Mouse (Mus musculus) limb, embryonic 10.5 days (tissue): ENCODE data around the gene Emid1. TPM values are rescaled to one million over a fixed set of nuclear protein-coding genes. Genes with fewer than 3 reads are reported as not detected.

Experiments used
- DNase-seq: peaks from one replicate; pipeline ENCODE4 v3.0.0-alpha.2; 2017; ENCODE audit warnings: low spot score
- H3K27ac ChIP-seq: fragments of 300-500 bp; sonication (generic); 2 replicates; pipeline ENCODE4 v1.5.1; 2016; ENCODE audit warnings: mild to moderate bottlenecking
- H3K27me3 ChIP-seq: fragments of 300-500 bp; sonication (generic); 2 replicates; pipeline ENCODE4 v1.6.1; 2016; ENCODE audit warnings: low read depth, mild to moderate bottlenecking; ENCODE audit not compliant: poor library complexity, severe bottlenecking
- H3K36me3 ChIP-seq: fragments of 300-500 bp; sonication (generic); 2 replicates; pipeline ENCODE4 v1.6.1; 2016; ENCODE audit warnings: mild to moderate bottlenecking, moderate library complexity
- H3K4me1 ChIP-seq: fragments of 300-500 bp; sonication (generic); 2 replicates; pipeline ENCODE4 v1.6.1; 2016
- H3K4me3 ChIP-seq: fragments of 300-500 bp; sonication (generic); 2 replicates; pipeline ENCODE4 v1.5.1; 2016; ENCODE audit warnings: mild to moderate bottlenecking, moderate library complexity
- H3K9me3 ChIP-seq: fragments of 300-500 bp; sonication (generic); replicated peaks from 2 replicates; pipeline ENCODE4 v1.6.1; 2016; ENCODE audit warnings: mild to moderate bottlenecking
- WGBS: fragments of 180-500 bp; shearing (Covaris S2); methylation state at CpG from one replicate; pipeline ENCODE4 v1.1.7; 2016; 5-methylcytosine and 5-hydroxymethylcytosine counted together
- polyA plus RNA-seq: library from polyadenylated mRNA; unstranded; fragments of >200 nt; fragmentation: Nextera tagmentation; extraction: Ambion mirVana; gene quantifications from 2 replicates; pipeline ENCODE4 v1.2.1, GENCODE M21; 2016

Emid1 gene
- polyA plus RNA-seq, 1 experiment from 2014 or later = 12.3 TPM

DNA sequence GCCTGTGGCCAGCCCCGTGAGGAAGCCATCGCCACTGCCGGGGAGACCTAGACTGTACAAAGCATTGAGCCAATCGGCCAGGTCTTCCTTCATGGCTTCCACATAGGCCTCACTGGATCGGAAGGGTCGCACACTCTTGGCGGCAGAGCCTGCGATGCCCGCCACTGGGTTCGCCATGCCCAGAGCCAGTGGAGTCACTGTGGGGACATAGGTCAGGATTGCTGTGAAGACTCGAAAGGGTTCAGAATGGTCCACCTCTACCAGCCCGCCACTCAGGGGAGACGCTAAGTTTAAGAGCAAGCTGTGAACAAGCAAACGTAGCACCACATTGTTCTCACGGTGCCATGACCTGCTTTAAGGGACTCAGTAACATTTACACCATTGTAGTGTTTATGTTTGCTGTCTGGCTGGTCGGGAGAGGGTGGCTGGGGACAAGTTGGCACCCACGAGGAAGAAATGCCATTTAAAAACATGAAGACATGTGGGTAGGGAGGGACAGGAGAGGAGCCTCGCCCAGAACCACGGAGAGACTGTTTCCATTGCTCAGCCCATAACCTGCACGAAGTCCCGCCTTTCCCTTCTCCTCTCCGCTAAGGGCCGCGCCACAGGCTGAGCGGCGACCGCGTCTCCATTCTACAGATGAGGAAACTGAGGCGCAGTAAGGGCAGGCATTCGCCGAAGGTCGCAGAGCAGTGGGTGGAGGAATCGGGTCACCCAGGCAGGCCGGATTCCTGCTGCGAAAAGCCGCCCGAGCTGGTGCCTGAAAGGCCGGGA, 87.6 kb downstream of the Emid1 start:
- Histone ChIP-seq H3K9me3 (no peaks in the 10 kb centered on the region), H3K4me3 (peak overlapping the region; percentile 69), H3K36me3 (peaks cover 24% of the 10 kb centered on the region), H3K27me3 (peaks cover 54% of the 10 kb centered on the region), H3K27ac (peak overlapping the region; percentile 83), H3K4me1 (peaks cover 46% of the 10 kb centered on the region)
- 13% methylated on average over 38 of the region's 38 CpGs for WGBS
- DNase-seq = no peak

DNA sequence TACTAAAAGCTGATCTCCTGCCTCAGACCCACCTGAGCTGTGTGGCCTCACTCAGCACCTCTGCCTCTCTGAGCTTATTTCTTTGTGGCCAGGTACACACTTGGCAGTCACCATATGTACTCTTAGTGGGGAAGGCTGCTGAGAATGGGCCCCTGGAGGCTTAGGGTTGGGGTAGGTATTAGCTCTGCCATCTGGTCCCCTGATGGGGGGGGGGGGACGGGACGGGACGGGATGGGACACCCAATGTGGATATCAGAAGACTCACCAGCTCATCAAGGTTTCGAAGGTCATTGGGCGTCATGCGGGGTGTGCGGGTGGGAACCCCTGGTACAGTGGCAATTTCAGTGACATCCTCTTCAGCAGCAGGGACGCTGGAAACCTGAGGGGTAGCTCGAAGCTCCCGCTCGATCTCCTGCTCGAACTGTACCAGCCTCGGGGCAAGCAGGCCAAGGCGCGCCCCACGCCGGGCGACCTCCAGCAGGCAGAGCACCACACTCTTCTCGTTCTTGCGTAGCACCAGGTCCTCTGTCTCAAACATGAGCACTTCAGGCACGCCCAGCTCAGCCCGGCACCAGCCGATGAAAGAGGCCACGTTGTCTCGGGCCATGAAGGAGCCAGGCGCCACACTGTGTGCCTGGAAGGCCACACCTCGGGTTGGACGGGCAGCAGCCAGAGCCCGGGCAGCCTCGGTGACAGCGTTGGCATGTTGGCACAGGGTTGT, 88.3 kb downstream of the Emid1 start:
- H3K36me3 ChIP-seq = peaks cover 16% of the 10 kb centered on the region
- DNase-seq = no peak
- H3K9me3 ChIP-seq = no peaks in the 10 kb centered on the region
- peaks cover 54% of the 10 kb centered on the region for H3K4me1 ChIP-seq
- H3K27me3 ChIP-seq = peaks cover 62% of the 10 kb centered on the region
- peak overlapping the region; percentile 69 for H3K4me3 ChIP-seq
- H3K27ac ChIP-seq = 0 out of 2 replicates have a peak overlapping the region, but pooled peaks have one; percentile 83
- WGBS = 49% methylated on average over 31 of the region's 31 CpGs

DNA sequence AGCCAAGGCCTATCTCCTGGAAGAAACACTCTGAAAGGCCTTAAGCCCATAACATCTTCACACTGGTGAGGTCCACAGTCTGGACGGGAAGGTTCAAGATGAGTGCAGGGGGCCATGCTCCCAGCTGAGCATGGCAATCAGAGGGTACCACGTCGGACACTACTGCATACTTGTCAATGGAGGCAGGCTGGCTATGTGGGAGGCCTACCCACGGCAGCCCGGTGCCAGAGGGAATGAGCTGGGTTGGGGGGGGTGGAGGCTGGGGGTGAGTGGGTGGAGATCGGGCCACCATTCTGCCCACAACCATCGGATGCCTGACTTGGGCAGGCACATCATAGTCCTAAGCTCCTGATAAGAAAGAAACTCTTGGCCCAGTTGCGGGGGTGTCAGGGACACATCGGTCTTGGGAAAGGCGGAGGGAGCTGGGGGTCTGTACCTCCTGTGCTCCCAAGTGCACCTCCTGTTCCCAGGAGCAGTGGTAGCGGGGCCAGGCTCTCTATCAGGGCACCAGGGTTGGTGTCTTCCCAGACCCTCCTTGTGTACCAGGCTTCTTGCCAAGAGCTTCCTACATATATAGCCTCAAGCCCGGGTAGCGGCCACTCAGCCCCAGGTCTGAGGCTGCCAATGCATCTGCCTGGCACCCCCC, 89.1 kb downstream of the Emid1 start:
- Histone ChIP-seq H3K27me3 (peaks cover 69% of the 10 kb centered on the region), H3K4me3 (0 out of 2 replicates have a peak overlapping the region, but pooled peaks have one; percentile 50), H3K9me3 (no peaks in the 10 kb centered on the region), H3K36me3 (peaks cover 9% of the 10 kb centered on the region), H3K27ac (no peak overlapping the region), H3K4me1 (peaks cover 61% of the 10 kb centered on the region)
- 63% methylated on average over 13 of the region's 13 CpGs for WGBS
- no peak for DNase-seq

DNA sequence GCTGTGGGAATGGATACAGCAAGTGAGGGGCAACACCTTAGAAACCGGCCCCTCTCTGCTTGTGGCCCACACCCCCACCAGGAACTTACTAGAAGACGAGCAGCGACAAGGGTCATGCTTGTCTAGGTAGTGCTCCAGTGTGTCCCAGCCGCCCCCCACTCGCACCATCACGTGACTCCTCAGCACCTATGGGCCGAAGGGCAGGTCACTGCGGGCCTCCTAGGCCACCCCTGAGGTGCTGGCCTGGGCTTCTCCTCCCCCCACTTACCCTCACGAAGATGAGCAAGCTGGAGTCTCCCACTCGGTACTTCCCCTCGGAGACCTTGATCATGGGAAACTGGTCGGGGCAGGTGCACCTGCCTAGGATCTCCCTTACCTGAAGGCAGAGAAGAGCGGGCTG, 89.7 kb downstream of the Emid1 start:
- H3K27ac ChIP-seq = peak overlapping the region; percentile 61; the same call in 1 of the 2 replicates
- H3K9me3 ChIP-seq = no peaks in the 10 kb centered on the region
- no peak for DNase-seq
- peaks cover 67% of the 10 kb centered on the region for H3K4me1 ChIP-seq
- WGBS = 9% methylated on average over 13 of the region's 13 CpGs
- H3K27me3 ChIP-seq = peaks cover 76% of the 10 kb centered on the region
- peaks cover 4% of the 10 kb centered on the region; the same call in 1 of the 2 replicates for H3K36me3 ChIP-seq
- peak overlapping the region; percentile 50 for H3K4me3 ChIP-seq

DNA sequence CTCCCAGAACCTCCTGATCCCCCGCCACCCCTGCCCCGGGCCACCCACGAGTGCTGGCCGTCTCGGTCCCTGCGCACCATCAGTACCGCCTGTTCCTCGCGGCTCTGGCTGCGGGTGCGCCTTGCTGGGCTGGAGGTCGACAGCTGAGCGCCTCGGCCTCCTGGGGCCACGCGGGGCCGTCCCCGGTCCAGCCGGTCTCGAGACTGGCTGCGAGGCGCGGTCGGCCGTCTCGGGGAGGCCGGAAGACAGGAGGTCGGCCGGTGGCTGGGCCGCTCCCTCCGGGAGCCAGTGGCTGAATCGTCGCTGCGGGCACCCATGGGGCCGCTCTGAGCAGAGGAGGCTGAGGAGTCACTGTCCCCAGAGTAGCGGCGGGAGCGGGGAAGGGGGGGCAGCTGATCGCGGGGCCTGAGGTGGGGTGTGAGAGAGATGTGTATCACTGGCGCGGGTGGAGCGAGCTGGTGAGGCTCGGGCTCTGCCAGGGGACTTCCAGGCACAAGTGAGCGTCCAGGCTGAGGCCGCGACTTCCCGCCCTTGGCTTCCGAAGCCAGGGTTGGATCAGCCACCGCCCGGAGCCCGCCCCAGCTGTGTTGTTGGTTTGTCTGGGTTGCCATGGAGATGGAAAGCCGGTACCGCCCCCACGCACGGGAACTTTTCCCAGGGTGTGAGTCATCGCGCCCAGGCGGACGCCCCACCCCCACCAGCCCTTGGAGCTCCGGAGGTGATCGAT, 90.5 kb downstream of the Emid1 start:
- H3K4me1 ChIP-seq = peaks cover 71% of the 10 kb centered on the region
- peak; percentile 87 for DNase-seq
- H3K27ac ChIP-seq = peak overlapping the region; percentile 61
- H3K36me3 ChIP-seq = peaks cover 4% of the 10 kb centered on the region; the same call in 1 of the 2 replicates
- H3K27me3 ChIP-seq = peaks cover 83% of the 10 kb centered on the region
- WGBS = 2% methylated on average over 61 of the region's 62 CpGs
- H3K9me3 ChIP-seq = no peaks in the 10 kb centered on the region
- H3K4me3 ChIP-seq = peak overlapping the region; percentile 50

DNA sequence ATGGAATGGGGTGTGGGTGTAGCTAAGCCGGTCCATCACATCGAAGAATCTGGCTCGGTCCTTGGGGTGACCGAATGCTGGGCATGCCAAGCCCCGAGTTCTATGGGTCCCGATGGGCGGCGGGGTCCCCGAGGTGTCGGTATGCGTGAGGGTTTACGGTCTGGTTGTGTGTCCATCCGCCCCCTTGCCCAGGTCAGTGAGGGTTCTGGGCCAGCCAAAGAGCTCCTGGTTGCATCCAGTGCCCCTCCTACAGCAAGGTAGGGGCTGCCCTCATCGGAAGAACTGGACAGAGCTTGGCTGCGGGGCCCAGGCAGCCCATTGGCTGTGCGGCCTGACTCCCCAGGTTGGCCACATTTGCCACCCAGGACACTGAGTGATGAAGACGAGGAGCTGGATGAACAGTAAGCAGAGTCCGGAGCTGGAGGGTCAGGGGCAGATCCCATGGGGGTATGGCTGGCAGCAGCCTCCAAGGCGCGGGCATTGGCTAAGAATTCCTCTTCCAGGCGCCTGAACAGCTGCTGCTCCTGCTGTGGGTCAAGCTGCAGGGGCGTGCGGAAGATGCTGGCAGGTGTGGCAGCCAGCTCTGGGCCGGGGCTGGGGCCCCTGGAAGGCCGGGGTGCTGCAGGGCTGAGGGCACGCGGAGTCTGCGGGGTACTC, 91.2 kb downstream of the Emid1 start:
- peaks cover 4% of the 10 kb centered on the region; the same call in 1 of the 2 replicates for H3K36me3 ChIP-seq
- no peaks in the 10 kb centered on the region for H3K9me3 ChIP-seq
- 51% methylated on average over 28 of the region's 28 CpGs for WGBS
- H3K4me3 ChIP-seq = peak overlapping the region; percentile 50
- peaks cover 78% of the 10 kb centered on the region for H3K4me1 ChIP-seq
- no peak for DNase-seq
- peak overlapping the region; percentile 61 for H3K27ac ChIP-seq
- H3K27me3 ChIP-seq = peaks cover 90% of the 10 kb centered on the region

DNA sequence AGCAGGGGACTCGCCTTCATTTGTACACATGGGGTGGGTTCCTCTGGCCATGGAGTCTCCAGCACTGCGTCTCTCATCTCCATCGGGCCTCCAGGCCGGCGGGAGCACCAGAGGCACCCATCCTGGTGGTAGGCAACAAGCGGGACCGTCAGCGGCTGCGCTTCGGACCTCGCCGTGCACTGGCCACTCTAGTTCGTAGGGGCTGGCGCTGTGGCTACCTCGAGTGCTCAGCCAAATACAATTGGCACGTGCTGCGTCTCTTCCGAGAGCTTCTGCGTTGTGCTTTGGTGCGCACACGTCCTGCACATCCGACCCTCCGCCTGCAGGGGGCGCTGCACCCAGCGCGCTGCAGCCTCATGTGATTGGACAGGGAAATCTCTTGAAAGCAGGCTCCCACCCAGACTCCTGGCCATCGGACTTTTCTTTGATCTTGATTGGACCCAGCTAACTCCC, 92.3 kb downstream of the Emid1 start:
- Histone ChIP-seq H3K9me3 (no peaks in the 10 kb centered on the region), H3K36me3 (peaks cover 4% of the 10 kb centered on the region; the same call in 1 of the 2 replicates), H3K4me3 (no peak overlapping the region), H3K27me3 (peaks cover 100% of the 10 kb centered on the region), H3K4me1 (peaks cover 76% of the 10 kb centered on the region), H3K27ac (no peak overlapping the region)
- DNase-seq = peak; percentile 68
- WGBS = 11% methylated on average over 27 of the region's 27 CpGs

DNA sequence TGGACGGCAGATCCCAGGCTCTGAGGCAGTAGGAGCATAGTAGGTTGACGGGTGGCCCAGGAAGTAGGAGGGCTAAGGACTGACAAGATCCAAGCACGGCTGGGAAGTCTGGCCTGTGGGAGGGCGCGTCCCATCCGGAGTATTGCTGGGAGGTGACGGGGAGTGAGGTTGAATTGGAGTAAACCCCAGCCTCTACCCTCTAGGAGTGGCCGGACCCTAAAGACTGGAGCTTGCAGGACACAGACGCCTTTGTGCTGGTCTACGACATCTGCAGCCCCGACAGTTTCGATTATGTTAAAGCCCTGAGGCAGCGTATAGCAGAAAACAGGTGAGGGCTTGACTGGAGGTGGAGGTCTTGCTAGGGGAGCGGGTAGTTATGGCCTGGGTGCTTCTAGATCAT, 92.8 kb downstream of the Emid1 start:
- no peak overlapping the region for H3K27ac ChIP-seq
- 24% methylated on average over 14 of the region's 14 CpGs for whole genome bisulfite sequencing
- H3K27me3 ChIP-seq = peaks cover 99% of the 10 kb centered on the region
- DNase-seq = peak; percentile 53
- H3K9me3 ChIP-seq = no peaks in the 10 kb centered on the region
- no peak overlapping the region for H3K4me3 ChIP-seq
- peaks cover 4% of the 10 kb centered on the region; the same call in 1 of the 2 replicates for H3K36me3 ChIP-seq
- H3K4me1 ChIP-seq = peaks cover 71% of the 10 kb centered on the region

DNA sequence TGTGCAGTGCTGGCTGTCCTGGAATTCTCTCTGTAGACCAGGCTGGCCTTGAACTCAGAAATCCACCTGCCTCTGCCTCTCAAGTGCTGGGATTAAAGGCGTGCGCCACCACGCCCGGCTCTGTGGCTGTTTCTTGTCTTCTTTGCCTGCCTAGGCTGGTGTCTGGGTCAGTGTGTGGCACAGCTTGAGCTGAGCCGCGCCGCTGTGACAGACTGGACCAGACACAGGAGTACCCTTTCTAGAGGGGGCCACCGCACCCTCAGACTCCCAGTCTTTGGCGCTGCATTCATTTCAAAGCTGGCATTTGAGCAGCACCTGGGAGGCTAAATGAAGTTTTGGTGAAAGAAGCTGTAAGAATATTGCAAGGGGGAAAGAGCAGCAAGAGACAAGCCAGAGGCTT, 93.3 kb downstream of the Emid1 start:
- peaks cover 66% of the 10 kb centered on the region for H3K4me1 ChIP-seq
- no peak overlapping the region for H3K4me3 ChIP-seq
- DNase-seq = no peak

DNA sequence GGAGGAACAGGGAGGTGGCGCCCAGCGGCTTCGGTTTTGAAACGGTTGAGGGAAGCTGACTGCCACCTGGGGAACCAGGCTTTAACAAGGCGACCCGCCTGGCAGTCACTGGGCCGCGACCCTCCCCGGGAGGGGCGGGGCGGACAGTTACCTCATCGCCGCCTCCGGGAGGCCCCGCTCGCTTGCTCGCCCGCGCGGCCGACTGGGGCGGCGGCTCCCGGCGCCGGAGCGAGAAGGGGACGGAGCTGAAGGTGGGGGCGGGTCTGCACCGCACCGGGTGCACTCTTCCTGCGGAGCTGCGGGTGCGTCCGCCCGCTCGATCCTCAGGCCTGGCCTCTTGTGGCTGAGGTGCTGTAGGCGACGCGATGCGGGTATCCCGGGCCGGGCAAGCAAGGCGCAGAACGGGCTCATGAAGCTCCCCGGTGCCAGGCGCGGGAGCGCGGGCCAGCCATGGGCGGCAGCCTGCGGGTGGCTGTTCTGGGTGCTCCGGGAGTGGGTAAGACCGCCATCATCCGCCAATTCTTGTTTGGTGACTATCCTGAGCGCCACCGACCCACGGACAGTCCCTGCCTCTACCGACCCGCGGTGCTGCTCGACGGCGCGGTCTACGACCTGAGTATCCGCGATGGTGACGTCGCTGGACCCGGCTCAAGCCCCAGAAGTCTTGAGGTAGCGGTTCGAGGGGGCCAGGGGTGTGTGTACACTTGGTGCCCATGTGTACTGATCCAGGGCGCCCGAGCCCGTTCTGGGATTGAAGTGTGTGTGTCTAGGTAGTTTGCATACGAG, 94.0 kb downstream of the Emid1 start, which contains the start of gene Rasl10a:
Gene Rasl10a (plus strand): TSS at position 273 of the 786 bp plus-strand sequence.
- Histone ChIP-seq H3K27me3 (peaks cover 89% of the 10 kb centered on the region), H3K4me1 (peaks cover 63% of the 10 kb centered on the region), H3K27ac (0 out of 2 replicates have a peak within 1 kb of the TSS, but pooled peaks have one; percentile 9), H3K36me3 (peaks cover 4% of the 10 kb centered on the region; the same call in 1 of the 2 replicates), H3K4me3 (peak within 1 kb of the TSS; percentile 48), H3K9me3 (no peaks in the 10 kb centered on the region)
- DNase-seq = peak; percentile 72
- 2% methylated on average over 68 of the region's 77 CpGs for WGBS

More for the DNA sequence above, 93.3 kb downstream of the Emid1 start:
- WGBS = 27% methylated on average over 9 of the region's 9 CpGs
- H3K27ac ChIP-seq = no peak overlapping the region
- H3K27me3 ChIP-seq = peaks cover 96% of the 10 kb centered on the region
- peaks cover 4% of the 10 kb centered on the region; the same call in 1 of the 2 replicates for H3K36me3 ChIP-seq
- no peaks in the 10 kb centered on the region for H3K9me3 ChIP-seq

DNA sequence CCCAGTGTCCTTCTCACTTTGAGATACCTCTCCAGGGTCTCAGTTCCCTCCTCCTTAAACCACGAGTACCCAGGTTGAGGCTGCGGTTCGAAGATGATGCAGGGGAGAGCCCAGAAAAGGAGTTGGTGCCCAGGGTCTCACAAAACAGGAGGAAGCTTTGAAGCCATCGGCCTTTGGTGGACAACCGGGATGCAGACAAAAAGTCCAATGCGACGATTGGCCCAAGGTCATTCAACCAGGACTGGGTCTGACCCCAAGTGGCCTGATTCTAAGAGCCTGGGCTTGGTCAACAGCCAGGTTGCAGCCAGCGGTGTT, 94.6 kb downstream of the Emid1 start:
- 17% methylated on average over 8 of the region's 8 CpGs for WGBS
- peak; percentile 54 for DNase-seq
- peaks cover 4% of the 10 kb centered on the region; the same call in 1 of the 2 replicates for H3K36me3 ChIP-seq
- peak overlapping the region; percentile 48 for H3K4me3 ChIP-seq
- H3K27me3 ChIP-seq = peaks cover 83% of the 10 kb centered on the region
- H3K4me1 ChIP-seq = peaks cover 58% of the 10 kb centered on the region
- H3K9me3 ChIP-seq = no peaks in the 10 kb centered on the region
- H3K27ac ChIP-seq = no peak overlapping the region
